Mouse (Mus musculus) neural tube, embryonic 12.5 days (tissue): ENCODE results near the gene Aldh16a1. TPM values are rescaled to one million over a fixed set of nuclear protein-coding genes. Genes with fewer than 3 reads are reported as not detected.
"Not testable (repeated sequence)": the region's sequence is repeated elsewhere in the genome, so short reads cannot be mapped to it uniquely, and the experiment has no call there.

Source experiments
- ATAC-seq: fragments of 200-750 bp; cut with Nextera tagmentation; 2 replicates; pipeline ENCODE4 v1.8.0; 2017; ENCODE audit warnings: low read depth, mild to moderate bottlenecking, moderate TSS enrichment, moderate library complexity; ENCODE audit not compliant: low FRiP score
- H3K27ac ChIP-seq: fragments of 300-500 bp; sonication (generic); 2 replicates; pipeline ENCODE4 v1.5.1; 2016
- H3K27me3 ChIP-seq: fragments of 300-500 bp; sonication (generic); replicated peaks from 2 replicates; pipeline ENCODE4 v1.6.1; 2016; ENCODE audit warnings: mild to moderate bottlenecking
- H3K36me3 ChIP-seq: fragments of 300-500 bp; sonication (generic); 2 replicates; pipeline ENCODE4 v1.6.1; 2016; ENCODE audit warnings: mild to moderate bottlenecking
- H3K4me1 ChIP-seq: fragments of 300-500 bp; sonication (generic); 2 replicates; pipeline ENCODE4 v1.6.1; 2016
- H3K4me2 ChIP-seq: fragments of 300-500 bp; sonication (generic); replicated peaks from 2 replicates; pipeline ENCODE4 v1.6.1; 2016; ENCODE audit warnings: mild to moderate bottlenecking
- H3K4me3 ChIP-seq: fragments of 300-500 bp; sonication (generic); 2 replicates; pipeline ENCODE4 v1.5.1; 2016
- H3K9ac ChIP-seq: fragments of 300-500 bp; sonication (generic); 2 replicates; pipeline ENCODE4 v1.6.1; 2016; ENCODE audit warnings: mild to moderate bottlenecking
- H3K9me3 ChIP-seq: fragments of 300-500 bp; sonication (generic); 2 replicates; pipeline ENCODE4 v1.6.1; 2016; ENCODE audit warnings: mild to moderate bottlenecking
- WGBS: fragments of 180-500 bp; shearing (Covaris S2); methylation state at CpG from one replicate; pipeline ENCODE4 v1.1.7; 2016; 5-methylcytosine and 5-hydroxymethylcytosine counted together
- polyA plus RNA-seq: library from polyadenylated mRNA; unstranded; fragments of >200 nt; fragmentation: Nextera tagmentation; extraction: Ambion mirVana; gene quantifications from 2 replicates; pipeline ENCODE4 v1.2.1, GENCODE M21; 2016

Gene Aldh16a1
- polyA plus RNA-seq, 1 experiment from 2014 or later: 37.8 TPM

DNA sequence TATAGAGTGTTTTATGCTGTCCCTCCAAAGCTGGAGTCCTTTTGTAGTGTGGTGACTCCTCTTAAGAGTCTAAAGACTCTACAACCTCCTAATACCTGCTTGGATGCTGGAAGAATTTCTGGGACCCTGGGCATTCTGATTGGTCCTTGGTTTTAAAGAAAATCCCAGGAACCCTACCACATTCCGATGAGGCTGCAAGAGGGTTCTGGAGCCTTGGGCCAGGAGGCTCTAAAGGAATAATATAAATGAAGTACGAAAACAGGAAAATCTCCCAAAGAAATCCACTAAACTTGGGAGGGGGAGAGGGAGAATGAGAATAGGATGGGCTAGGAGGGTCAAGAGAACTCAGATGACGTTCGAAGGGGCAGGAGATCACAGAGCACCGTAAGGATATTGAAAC, 798 bp downstream of the Aldh16a1 start:
- no peaks in the 10 kb centered on the region for H3K27me3 ChIP-seq
- H3K27ac ChIP-seq: peak overlapping the region; percentile 77; the same call in 1 of the 2 replicates
- peaks cover 10% of the 10 kb centered on the region for H3K36me3 ChIP-seq
- 0 out of 2 replicates have a peak, but pooled peaks have one; percentile 3 for ATAC-seq
- H3K4me2 ChIP-seq: peak overlapping the region; percentile 80
- H3K9ac ChIP-seq: peak overlapping the region; percentile 76
- H3K9me3 ChIP-seq: no peaks in the 10 kb centered on the region
- H3K4me1 ChIP-seq: peaks cover 9% of the 10 kb centered on the region
- H3K4me3 ChIP-seq: peak overlapping the region; percentile 63
- WGBS: 3% methylated on average over 5 of the region's 5 CpGs

DNA sequence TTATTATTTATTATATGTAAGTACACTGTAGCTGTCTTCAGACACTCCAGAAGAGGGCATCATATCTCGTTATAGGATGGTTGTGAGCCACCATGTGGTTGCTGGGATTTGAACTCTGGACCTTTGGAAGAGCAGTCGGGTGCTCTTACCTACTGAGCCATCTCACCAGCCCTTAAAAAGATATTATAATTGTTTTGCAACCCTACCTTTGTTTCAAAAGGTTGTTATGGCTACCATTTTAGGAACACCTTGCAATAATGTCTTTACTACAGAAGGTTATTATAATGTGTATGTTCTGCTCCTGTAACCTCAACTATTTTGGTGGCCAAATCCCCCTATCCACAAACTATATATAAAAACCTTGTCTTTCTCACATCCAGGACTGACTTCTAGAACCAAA, 1.3 kb downstream of the Aldh16a1 start:
- not testable (repeated sequence) for H3K4me1 ChIP-seq, H3K4me2 ChIP-seq, H3K9me3 ChIP-seq, H3K4me3 ChIP-seq, H3K27ac ChIP-seq, H3K36me3 ChIP-seq, ATAC-seq, H3K27me3 ChIP-seq, H3K9ac ChIP-seq
- 93% methylated on average over 2 of the region's 2 CpGs for WGBS

DNA sequence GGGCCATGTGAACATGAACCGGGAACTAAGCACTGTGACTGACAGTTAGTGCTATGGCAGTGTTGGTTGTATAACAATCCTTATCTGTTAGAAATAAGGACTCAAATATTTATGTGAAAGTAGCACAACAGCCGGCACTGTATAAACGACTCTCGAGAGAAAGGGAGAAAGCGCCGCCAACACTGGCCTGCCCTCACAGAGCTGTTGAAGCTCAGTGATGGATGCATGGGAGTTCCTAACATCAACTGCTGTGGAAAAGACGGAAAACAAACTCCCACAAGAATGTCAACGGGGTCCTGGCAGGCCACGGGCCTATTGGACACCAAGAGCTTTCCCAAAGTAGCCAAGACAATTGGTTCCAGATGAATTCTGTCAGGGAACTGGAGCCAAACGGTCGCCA, 3.1 kb downstream of the Aldh16a1 start:
- H3K9ac ChIP-seq: no peak overlapping the region
- ATAC-seq: no peak
- H3K9me3 ChIP-seq: no peaks in the 10 kb centered on the region
- H3K27ac ChIP-seq: no peak overlapping the region
- H3K4me3 ChIP-seq: no peak overlapping the region
- no peak overlapping the region for H3K4me2 ChIP-seq
- 59% methylated on average over 11 of the region's 11 CpGs for WGBS
- peaks cover 9% of the 10 kb centered on the region for H3K4me1 ChIP-seq
- peaks cover 14% of the 10 kb centered on the region; the same call in 1 of the 2 replicates for H3K36me3 ChIP-seq
- no peaks in the 10 kb centered on the region for H3K27me3 ChIP-seq

GRCm38 (mm10) chr7:45150321-45150720, 4.1 kb downstream of the Aldh16a1 start:
- WGBS: 74% methylated on average over 4 of the region's 4 CpGs
- no peak for ATAC-seq
- Histone ChIP-seq H3K4me3 (no peak overlapping the region), H3K4me1 (peaks cover 9% of the 10 kb centered on the region), H3K9me3 (no peaks in the 10 kb centered on the region), H3K9ac (no peak overlapping the region), H3K27me3 (no peaks in the 10 kb centered on the region), H3K27ac (no peak overlapping the region), H3K4me2 (no peak overlapping the region), H3K36me3 (peaks cover 21% of the 10 kb centered on the region)

- H3K4me1 ChIP-seq: peaks cover 5% of the 10 kb centered on the region
- H3K9me3 ChIP-seq: no peaks in the 10 kb centered on the region
- no peaks in the 10 kb centered on the region for H3K27me3 ChIP-seq
- no peak overlapping the region for H3K4me2 ChIP-seq
- H3K9ac ChIP-seq: no peak overlapping the region
- H3K27ac ChIP-seq: no peak overlapping the region
- H3K36me3 ChIP-seq: peaks cover 28% of the 10 kb centered on the region
- H3K4me3 ChIP-seq: no peak overlapping the region
- no peak for ATAC-seq
- WGBS: 38% methylated on average over 6 of the region's 6 CpGs
Measured at GRCm38 (mm10) chr7:45149545-45149944, 4.8 kb downstream of the Aldh16a1 start.

GRCm38 (mm10) chr7:45148534-45149098, 5.8 kb downstream of the Aldh16a1 start:
- Histone ChIP-seq H3K27me3 (no peaks in the 10 kb centered on the region), H3K36me3 (peaks cover 35% of the 10 kb centered on the region), H3K4me2 (no peak overlapping the region), H3K4me1 (peaks cover 3% of the 10 kb centered on the region), H3K9me3 (no peaks in the 10 kb centered on the region), H3K27ac (no peak overlapping the region), H3K4me3 (no peak overlapping the region), H3K9ac (no peak overlapping the region)
- 73% methylated on average over 4 of the region's 4 CpGs for WGBS
- ATAC-seq: no peak

DNA sequence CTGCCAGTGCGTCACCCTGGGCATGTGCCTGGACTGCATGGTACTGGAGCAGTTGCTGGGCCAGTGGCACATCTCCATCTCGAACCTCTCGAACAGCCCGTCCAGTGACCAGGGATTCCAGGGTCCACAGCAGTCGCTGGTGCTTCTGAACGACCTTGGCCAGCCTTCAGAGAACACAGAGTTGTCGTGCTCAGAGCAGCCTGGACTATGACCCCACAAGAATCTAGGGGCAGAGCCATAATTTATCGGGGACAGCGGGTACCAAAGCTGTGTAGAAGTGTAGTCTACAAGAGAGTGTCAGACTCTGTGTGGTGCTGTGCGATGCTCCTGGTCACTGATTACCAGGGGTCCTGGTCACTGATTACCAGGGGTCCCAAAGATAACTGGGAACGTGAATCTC, 6.5 kb downstream of the Aldh16a1 start:
- Histone ChIP-seq H3K27me3 (no peaks in the 10 kb centered on the region), H3K9me3 (no peaks in the 10 kb centered on the region), H3K9ac (no peak overlapping the region), H3K4me1 (no peaks in the 10 kb centered on the region), H3K4me2 (no peak overlapping the region), H3K36me3 (peaks cover 42% of the 10 kb centered on the region), H3K4me3 (no peak overlapping the region), H3K27ac (no peak overlapping the region)
- no peak for ATAC-seq
- WGBS: 91% methylated on average over 11 of the region's 11 CpGs

DNA sequence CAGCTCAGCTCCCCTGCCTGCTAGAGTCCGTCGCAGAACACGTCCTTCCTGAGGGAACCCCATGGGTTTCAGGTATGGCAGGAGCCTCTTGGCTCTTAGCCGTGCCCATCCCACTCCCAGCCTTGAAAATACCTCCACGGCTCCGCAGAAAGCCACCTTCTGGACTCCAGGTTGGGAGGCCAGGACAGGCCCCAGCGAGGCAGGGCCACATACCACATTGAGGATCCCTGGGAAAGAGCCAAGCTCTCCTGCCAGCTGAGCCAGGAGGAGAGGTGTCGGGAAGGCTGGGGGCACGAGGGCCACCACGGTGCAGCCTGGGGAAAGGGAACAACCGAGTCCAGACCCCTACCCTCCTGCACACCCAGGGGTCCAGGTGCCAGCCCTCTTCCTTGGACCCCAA, 7.1 kb downstream of the Aldh16a1 start:
- no peaks in the 10 kb centered on the region for H3K4me1 ChIP-seq
- H3K27ac ChIP-seq: no peak overlapping the region
- ATAC-seq: no peak
- H3K9ac ChIP-seq: no peak overlapping the region
- H3K4me3 ChIP-seq: no peak overlapping the region
- H3K36me3 ChIP-seq: peaks cover 46% of the 10 kb centered on the region
- no peaks in the 10 kb centered on the region for H3K27me3 ChIP-seq
- 94% methylated on average over 11 of the region's 11 CpGs for WGBS
- H3K9me3 ChIP-seq: no peaks in the 10 kb centered on the region
- H3K4me2 ChIP-seq: no peak overlapping the region

- peaks cover 51% of the 10 kb centered on the region for H3K36me3 ChIP-seq
- H3K9me3 ChIP-seq: no peaks in the 10 kb centered on the region
- H3K4me1 ChIP-seq: no peaks in the 10 kb centered on the region
- H3K4me2 ChIP-seq: no peak overlapping the region
- no peak for ATAC-seq
- H3K27me3 ChIP-seq: no peaks in the 10 kb centered on the region
- no peak overlapping the region for H3K27ac ChIP-seq
- no peak overlapping the region for H3K9ac ChIP-seq
- WGBS: 95% methylated on average over 8 of the region's 8 CpGs
- H3K4me3 ChIP-seq: no peak overlapping the region
Measured at GRCm38 (mm10) chr7:45145460-45145859, 8.9 kb downstream of the Aldh16a1 start.

GRCm38 (mm10) chr7:45144368-45145174, 9.8 kb downstream of the Aldh16a1 start:
- Histone ChIP-seq H3K27me3 (no peaks in the 10 kb centered on the region), H3K4me3 (no peak overlapping the region), H3K27ac (no peak overlapping the region), H3K36me3 (peaks cover 51% of the 10 kb centered on the region), H3K9me3 (no peaks in the 10 kb centered on the region), H3K4me2 (no peak overlapping the region), H3K4me1 (no peaks in the 10 kb centered on the region), H3K9ac (no peak overlapping the region)
- no peak for ATAC-seq
- 88% methylated on average over 13 of the region's 13 CpGs for WGBS

- Histone ChIP-seq H3K27me3 (no peaks in the 10 kb centered on the region), H3K9ac (no peak overlapping the region), H3K4me1 (no peaks in the 10 kb centered on the region), H3K4me2 (no peak overlapping the region), H3K27ac (no peak overlapping the region), H3K4me3 (no peak overlapping the region), H3K36me3 (peaks cover 40% of the 10 kb centered on the region), H3K9me3 (no peaks in the 10 kb centered on the region)
- no peak for ATAC-seq
- 90% methylated on average over 5 of the region's 5 CpGs for WGBS
Measured at GRCm38 (mm10) chr7:45141914-45142313, 12.5 kb downstream of the Aldh16a1 start.

DNA sequence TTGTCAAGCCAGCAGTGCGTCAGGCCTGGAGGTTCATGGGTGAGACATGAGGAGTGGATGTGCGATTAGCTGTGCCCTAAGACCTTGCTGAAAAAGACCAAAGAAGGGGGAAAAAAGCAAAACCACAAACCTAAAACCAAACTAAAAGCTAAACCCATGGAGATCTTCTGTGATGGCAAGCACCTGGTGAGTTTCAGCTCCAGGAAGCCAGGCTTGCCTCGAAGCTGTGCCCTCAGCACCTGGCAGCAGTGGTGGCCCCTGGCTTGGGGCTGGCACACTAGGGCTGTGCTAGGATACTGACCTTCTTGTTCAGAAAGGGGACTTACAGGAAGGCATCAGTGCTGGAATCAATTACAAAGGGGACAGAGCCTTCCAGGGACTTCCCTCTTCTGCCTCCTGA, 13.1 kb downstream of the Aldh16a1 start:
- Histone ChIP-seq H3K36me3 (peaks cover 37% of the 10 kb centered on the region), H3K4me3 (no peak overlapping the region), H3K4me2 (no peak overlapping the region), H3K4me1 (0 out of 2 replicates have a peak, but pooled peaks cover under 1% of the 10 kb centered on the region), H3K9me3 (no peaks in the 10 kb centered on the region), H3K27me3 (no peaks in the 10 kb centered on the region), H3K27ac (no peak overlapping the region), H3K9ac (no peak overlapping the region)
- 94% methylated on average over 3 of the region's 3 CpGs for WGBS
- no peak for ATAC-seq
